Mouse (Mus musculus) spleen, adult 18-20 months (tissue): ENCODE measurements at regions not wholly inside any gene's neighbourhood (a gene's known extent, or its start where the extent isn't known, plus 50 kb on each side); places are given as distances from the start of the nearest gene placed in this dataset.
"Not testable (repeated sequence)": the region's sequence is repeated elsewhere in the genome, so short reads cannot be mapped to it uniquely, and the experiment has no call there.

Experiments
- DNase-seq, 2 experiments: peaks; one replicate each; pipeline ENCODE4 v3.0.0; 2022; ENCODE audit warnings: mixed read lengths in 2 of 2

DNA sequence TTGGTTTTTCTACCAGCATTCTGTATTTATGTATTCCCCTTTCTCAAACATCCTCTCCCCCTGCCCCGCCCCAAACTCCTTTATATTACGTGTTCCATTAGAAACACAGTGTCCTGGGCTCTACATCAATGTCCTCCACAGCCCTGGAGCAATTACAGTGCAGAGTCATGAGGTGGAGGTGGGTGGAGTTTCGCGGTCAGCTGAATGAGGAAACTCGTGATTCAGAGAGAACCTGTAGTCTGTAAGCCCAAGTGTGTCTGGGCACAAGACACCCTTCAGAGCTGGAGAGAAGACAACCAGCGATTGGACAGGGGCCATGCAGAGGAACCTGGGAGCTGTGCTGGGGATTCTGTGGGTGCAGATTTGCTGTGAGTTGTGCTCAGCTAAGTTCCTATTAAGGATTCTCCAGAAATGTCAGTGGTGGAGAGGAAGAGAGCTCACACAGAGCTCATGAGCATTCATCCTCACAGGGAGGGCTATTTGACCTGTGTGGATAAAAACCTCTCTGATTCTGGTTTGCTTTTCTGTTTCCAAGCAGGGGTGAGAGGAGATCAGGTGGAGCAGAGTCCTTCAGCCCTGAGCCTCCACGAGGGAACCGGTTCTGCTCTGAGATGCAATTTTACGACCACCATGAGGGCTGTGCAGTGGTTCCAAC is 570.4 kb downstream of the Dad1 start:
- not testable (repeated sequence) for DNase-seq

DNA sequence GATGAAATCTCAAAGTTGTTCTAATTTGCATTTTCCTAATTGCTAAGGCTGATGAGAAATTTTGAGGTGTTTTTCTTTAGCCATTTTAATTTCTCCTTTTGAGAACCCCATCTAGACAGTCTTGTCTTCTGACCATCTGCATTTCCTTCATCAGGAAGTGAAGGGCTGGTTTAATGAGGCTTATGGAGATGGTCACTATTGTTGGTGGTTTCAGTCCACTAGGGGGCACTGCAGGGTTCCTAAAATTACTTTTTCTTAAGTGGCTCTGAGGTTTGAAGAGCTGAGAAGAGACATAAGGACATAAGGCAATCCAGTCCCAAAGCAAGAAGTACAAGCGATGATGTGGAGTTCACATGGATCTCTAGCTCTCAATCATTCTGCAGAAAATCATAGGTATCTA is 571.2 kb downstream of the Dad1 start:
- DNase-seq = not testable (repeated sequence)

DNA sequence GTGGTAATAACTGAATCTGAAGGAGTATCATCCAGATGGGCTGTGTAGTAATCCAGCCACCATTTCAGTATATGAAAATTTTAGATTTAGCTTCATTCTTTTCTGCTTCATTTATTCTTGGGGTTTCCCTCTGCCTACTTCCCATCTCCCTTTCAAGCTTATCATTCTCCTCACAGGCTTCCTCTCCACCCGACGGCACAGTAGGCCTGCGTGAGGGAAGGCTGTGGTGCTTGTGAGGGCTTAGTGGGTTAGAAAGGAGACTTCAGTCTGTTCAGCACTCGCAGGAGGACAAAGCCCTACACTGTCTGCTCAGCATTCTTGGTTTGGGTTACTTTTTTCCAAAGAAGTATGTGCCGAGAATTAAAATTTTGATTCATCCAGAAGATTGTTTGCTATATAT is 572.6 kb downstream of the Dad1 start:
- not testable (repeated sequence) for DNase-seq

DNA sequence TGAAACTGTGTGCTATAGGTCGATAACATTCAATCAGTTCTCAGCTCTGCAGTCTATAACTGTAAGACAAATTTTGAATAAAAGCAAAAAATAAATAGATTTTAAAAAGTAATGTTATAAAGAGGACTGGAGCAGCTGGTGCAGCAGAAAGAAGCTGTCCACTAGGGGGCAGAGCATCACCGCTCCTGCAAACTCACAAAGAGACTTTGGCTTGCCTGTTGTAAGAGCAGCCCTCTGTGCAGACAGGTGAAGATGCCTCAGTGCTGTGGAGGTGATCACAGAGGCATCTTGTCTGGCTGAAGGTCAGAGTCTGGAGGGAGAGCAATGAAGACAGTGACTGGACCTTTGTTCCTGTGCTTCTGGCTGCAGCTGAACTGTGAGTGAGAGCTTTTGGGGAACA is 588.2 kb downstream of the Dad1 start:
- DNase-seq = peak in 1 of 2 experiments; percentile 1

DNA sequence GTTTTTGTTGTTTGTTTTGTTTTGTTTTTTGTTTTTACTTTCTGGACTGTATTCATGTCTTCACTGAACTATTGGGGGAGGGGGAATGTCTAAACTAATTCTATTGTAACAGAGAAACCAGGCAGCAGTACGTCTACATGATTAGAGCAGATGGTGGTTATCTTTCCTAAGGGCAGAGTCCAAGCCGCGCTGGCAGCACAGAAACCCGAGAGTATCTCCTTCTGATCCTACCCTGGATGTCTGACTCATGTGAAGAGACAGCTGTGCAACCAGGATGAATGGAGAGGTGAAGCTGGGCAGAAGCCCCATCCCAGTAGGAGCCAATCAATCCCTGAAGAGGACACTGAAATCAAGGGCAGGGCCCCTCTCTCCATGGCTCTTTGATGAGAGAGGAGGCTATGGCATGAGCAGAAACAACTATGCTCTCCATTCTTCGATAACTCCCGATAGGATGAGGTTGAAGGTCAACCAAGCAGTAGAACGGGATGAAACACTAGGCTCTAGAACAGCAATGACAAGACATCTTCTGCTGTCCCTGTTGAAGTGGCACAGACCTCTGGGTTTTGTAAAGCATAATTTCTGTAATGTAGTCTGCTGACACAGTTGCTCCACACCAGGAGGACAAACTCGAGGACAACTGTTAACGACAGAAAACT is 591.1 kb downstream of the Dad1 start:
- DNase-seq = not testable (repeated sequence)

DNA sequence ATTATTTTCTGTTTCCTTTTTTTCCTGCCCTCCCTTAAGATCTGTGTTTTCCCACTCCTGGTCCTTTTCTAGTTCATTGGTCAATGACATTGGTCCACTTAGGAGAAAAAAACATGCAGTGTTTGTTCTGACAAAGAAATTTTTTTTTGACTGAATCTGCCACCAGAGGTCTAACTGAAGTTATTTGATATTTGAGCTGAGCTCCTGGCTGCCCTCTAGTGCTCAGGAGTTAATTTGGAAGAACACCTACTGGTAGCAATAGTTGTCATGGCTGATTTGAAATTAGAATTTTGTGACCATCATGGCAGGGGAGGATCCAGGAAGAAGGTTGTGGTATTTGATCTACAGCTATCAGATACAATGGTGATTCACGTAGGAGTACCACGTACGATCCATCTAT is 599.2 kb downstream of the Dad1 start:
- not testable (repeated sequence) for DNase-seq

DNA sequence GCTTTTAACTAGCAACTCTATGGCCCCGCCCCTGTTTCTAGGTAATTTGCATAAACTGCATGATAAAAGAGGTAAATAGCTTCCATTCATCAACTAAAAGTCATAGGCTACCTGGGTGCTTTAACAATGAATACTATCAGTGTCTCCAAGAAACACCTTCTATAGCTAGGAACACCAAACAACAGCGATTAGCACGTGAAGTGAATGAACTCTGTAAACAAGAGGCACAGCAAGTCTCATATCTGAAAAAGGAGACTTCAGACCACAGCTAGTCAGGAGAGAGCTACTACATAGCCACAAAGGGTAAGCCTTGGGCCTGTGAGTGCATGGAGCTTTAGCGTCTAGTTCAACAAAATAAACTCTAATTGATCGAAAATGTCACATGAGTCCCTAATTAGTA is 602.8 kb downstream of the Dad1 start:
- not testable (repeated sequence) for DNase-seq

DNA sequence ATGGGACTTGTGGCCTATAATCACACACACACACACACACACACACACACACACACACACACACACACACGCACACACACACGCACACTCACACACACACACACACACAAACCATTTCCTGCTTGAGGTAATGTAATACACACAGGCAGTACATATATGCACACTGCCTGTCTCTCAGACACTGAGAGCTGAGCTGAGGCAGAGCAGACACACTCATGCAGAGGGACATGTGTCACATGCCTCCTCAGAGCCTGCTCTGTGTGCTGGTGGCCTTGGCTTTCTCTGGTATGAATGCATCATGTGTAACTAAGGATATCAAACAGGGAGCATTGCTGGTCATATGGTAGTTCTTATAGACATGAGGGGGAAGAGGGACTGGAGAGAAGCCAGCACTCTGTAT is 604.7 kb downstream of the Dad1 start:
- not testable (repeated sequence) for DNase-seq

DNA sequence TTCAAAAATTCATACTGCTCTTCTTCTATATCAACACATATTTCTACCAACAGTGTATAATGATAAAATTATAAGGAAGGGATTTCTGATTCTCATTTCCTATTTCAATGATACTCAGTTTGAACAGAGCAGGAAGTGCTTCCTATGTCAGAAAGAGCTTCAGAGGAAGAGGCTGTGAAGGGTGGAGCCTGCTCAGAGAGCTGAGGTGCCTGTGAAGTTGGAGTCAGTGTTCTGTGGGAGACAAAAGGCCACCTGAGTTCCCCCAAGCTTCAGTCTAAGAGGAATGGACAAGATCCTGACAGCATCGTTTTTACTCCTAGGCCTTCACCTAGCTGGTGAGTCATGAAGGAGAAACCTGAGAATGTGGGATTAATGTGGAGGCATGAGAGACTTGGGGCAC is 613.5 kb downstream of the Dad1 start:
- not testable (repeated sequence) for DNase-seq

DNA sequence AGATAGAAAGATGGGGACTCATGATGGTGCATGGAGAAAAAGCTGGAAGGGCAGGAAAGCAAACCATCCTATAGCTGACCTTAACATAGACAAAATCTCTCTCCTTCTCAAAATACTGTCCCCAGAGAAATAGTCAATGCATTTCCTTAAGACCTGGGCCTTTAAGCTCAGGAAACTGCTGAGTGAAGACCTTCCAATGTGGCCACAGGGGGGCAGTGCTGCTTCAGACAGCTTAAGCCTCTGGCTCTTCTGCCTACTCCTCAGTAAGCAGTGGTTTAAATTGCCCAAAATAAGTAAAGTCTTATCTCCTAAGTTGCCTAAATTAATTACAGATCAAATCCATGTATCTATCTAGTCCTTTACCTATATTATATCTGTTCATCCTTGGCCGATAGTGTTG is 616.2 kb downstream of the Dad1 start:
- DNase-seq = peak in 1 of 2 experiments; percentile 7

DNA sequence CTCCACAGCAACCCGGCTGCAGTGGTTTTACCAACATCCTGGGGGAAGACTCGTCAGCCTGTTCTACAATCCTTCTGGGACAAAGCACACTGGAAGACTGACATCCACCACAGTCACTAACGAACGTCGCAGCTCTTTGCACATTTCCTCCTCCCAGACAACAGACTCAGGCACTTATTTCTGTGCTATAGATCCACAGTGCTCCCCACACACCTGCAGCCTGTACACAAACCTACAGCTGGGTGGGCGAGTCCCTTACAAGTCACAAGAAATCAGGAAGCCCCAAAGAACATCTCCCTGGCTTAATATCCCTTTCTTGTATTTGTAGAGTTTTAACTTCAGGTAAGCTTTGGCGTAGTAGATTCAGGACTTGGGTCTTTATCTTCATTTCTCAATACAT is 618.7 kb downstream of the Dad1 start:
- not testable (repeated sequence) for DNase-seq

DNA sequence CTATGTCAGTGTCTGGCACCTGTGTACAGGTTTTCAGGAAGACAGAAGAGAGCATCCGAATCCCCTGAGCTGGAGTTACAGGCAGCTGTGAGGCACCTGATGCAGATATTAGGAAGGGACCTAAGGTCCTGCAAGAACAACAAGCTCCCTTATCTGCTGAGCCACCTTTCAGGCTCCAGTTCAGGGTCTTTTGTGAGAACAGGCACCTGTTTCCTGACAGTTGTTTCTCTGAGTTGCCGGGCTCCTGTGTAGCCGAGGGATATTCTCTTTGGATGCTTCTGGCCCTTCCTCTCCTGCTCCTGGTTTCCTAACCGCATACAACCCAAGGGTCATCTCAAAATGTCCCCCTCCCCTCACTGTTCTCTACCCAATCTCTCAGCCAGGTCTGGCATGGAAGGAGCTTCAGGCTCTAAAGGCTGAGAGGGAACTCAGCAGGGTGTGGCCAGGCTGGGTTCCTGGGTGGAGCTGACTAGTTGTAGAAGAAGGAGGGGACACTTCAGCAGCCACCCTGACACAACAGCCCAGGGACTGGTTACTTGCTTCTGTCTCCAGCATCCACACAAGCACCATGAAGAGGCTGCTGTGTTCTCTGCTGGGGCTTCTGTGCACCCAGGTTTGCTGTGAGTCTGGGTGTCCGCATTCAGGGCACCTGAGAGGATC is 619.5 kb downstream of the Dad1 start:
- not testable (repeated sequence) for DNase-seq

DNA sequence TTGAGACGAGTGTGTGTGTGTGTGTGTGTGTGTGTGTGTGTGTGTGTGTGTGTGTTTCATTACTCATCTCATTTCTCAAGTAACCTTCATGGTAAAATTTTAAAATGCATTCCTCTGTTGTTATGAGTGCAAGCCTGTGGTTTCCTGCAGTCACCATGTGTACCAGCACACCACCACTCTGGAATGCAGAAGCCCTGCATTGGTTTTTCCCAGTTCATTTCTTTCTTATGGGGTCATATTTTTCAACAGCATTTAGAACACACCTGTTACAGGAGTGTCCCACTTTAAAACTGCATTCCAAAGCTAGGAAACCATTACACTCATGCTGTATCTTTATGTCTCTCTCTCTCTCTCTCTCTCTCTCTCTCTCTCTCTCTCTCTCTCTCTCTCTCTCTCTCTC is 620.2 kb downstream of the Dad1 start:
- DNase-seq = not testable (repeated sequence)

DNA sequence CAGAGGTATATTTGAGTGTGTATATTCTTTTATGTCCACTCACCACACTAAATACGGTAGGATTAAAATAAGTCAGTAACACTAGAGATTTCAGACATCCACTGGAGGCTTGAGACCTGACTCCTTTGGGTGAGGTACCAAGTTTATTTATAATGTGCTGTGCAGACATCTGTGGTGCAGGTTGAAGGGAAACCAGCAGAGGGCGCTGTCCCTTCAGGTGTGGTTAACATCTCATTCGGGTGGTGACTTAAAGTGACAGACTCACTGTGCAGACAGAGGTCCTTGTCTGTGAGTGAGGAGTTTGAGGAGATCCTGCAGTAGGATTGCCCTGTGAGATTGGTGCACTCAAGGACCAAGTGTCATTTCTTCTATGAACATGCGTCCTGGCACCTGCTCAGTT is 632.5 kb downstream of the Dad1 start:
- not testable (repeated sequence) for DNase-seq

DNA sequence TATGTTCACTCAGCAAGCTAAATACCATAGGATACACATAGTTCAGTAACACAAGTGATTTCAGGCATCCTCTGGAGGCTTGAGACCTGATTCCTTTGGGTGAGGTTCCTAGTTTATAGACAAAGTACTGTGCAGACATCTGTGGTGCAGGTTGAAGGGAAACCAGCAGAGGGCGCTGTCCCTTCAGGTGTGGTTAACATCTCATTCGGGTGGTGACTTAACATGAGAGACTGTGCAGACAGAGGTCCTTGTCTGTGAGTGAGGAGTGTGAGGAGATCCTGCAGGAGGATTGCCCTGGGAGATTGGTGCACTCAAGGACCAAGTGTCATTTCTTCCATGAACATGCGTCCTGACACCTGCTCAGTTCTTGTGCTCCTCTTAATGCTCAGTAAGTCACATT is 637.8 kb downstream of the Dad1 start:
- not testable (repeated sequence) for DNase-seq

DNA sequence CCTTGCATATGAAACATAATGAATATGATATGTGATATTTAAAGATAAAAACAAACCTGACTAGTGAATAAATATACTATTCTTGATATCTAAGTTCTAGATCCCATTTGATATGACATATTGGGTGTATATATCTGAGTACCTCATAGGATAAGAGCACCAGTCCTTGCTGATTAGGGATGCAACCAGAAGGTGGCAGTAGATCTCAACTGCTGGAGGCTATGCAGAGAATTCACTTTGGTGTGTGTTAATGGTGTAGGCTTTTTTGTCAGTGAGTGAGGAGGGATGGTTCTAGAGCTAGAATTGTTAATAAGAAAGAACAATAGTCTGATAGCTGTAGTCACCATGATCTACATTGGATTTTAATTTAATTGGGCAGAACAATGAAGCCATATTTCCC is 639.6 kb downstream of the Dad1 start:
- DNase-seq = no peak

DNA sequence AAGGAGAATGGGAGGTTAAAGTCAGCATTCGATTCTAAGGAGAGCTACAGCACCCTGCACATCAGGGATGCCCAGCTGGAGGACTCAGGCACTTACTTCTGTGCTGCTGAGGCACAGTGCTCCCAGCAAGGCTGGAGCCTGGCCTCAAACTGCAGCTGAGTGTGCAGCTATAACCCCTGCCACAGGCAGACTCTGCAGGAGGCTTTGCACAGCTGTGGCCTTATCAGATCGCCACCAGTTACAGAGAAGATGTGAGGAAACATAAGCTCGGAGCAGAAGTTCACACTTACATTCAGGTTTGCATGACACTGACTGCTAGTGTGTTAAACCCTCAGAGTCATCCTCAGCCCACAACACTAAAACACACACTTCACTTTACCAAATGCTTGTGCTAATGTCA is 654.6 kb downstream of the Dad1 start:
- not testable (repeated sequence) for DNase-seq

DNA sequence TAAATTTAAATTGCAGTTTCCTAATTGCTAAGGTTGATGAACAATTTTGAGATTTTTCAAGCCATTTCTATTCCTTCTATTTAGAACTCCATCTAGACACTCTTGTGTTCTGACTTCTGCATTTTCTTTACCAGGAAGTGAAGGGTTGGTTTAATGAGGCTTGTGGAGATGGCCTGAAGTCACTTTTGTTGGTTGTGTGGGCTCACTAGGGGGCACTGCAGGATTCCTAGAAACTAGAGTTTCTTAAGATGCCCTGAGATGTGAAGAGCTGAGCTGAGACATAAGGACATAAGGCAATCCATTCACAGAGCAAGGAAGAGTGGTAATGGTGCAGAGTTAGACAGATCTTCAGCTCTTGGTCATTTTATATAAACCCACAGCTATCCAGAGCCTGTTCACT is 656.6 kb downstream of the Dad1 start:
- DNase-seq = not testable (repeated sequence)

DNA sequence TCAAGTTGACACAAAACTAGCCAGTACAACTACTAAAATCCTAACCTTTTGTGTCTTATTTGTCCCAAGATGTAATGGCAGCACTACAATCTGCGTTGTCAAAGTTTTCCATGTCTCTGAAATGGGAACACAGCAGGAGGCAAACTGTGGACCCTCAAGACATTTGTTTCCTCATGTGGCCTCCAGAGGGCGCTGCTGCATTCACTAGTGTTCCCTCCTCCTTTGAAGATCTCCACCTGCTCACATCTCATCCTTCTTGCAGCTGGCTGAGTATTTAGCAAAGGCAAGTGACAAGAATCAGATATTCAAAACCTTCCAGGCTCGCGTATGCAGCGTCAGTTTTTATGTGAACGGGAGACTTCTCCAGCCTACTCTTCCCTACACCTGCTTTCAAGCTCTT is 663.3 kb downstream of the Dad1 start:
- DNase-seq = not testable (repeated sequence)

DNA sequence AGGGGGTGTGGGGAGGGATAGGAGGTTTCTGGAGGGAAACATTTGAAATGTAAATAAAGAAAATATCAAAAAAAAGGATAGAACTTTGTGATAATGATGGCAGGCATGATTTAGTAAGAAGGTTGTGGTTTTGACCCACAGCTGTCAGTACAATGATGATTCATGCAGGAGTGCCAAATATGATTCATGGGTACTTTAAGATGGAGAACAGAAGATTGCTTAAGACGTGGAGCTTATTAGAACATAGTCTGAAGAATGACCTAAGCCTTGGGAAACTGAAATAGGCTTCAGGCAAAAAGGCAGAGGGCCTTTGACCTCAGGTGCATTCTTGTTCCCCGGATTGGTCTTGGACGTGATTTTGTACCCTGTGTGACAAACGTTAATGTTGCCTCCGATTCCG is 671.4 kb downstream of the Dad1 start:
- not testable (repeated sequence) for DNase-seq

DNA sequence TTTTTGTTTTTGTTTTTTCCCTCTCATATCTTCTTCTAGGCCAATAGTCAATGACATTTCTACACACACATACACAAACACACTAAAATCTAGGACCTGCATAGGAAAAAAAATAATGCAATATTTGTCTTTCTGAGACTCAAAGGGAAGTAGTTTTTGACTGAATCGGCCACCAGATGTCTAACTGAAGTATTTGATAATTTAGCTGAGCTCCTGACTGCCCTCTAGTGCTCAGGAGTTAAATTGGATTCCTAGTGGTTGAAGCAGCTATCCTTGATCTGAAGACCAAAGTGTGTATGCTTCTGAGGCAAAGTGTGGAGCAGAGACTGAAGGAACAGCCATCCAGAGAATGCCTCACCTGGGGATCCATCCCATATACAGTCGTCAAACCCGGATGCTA is 672.2 kb downstream of the Dad1 start:
- DNase-seq = not testable (repeated sequence)

DNA sequence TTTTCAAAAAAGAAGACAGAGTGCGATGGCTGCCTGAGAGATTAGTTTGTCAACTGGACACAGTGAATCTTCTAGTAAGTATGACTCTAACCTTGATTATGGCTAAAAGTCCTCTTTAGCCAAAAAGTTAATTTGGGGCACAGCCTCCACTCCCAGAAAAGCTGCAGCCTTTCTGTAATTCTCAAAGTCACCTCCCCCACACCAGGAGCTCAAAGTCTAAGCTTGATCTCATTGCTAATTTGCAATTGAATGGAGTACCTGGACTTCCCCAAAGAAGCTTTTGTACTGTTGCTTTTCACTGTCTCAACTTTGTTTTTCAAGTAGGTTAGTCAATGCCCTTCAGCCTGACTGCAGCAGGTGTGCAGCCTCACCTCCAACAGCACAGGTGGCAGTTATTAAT is 677.0 kb downstream of the Dad1 start:
- DNase-seq = not testable (repeated sequence)

DNA sequence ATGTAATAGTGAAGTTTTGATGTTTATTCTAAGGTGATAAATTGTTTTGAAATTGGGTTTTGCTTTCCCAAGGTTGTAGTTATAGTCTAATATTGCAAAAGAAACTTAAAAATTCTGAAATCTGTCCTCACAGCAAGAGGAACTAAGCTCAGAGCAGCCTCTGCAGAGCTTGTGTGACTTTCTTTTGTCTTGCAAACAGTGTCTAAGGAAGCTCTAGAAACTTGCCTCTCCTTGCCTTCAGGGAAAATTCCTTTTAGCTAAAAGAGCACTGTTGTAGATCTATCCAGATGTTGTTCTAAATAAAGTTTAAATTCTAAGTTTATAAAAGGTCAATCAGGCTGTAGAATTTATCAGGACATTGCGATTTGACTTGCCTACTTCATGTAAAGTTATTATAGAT is 681.2 kb downstream of the Dad1 start:
- DNase-seq = not testable (repeated sequence)

DNA sequence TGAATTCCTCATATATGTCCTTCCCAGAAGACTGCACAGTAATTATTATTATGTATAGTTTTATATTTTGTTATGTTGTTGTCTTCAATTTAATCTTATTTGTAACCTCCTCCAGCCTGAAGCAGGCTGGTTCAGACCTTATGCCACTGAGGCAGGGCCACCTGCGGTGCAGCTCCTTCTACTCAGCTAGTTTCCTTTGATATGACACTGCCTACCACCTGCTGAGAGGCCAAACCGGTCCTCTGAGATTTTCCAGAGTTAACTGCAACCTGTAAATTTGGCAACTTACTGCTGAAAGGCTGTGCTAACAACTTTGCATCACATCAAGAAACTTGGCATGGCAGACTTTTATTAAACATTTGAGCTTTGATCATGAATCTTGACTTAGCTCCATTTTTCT is 691.3 kb downstream of the Dad1 start:
- DNase-seq = no peak
